Mouse (Mus musculus) cortical plate, adult 2 months (tissue): ENCODE results near the gene Bhlhe41.

ENCODE experiments used
- CTCF ChIP-seq: fragments of 200-500 bp; IDR thresholded peaks from 2 replicates; pipeline ENCODE4 v1.5.1; 2011; ENCODE audit warnings: mild to moderate bottlenecking, control low read depth, low read length; ENCODE audit not compliant: insufficient read depth; ENCODE audit errors: extremely low read depth
- POLR2A ChIP-seq: fragments of 200-500 bp; IDR thresholded peaks from 2 replicates; pipeline ENCODE4 v1.6.1; 2011; ENCODE audit warnings: mild to moderate bottlenecking, low read length, control low read depth; ENCODE audit not compliant: insufficient read depth; ENCODE audit errors: extremely low read depth

DNA sequence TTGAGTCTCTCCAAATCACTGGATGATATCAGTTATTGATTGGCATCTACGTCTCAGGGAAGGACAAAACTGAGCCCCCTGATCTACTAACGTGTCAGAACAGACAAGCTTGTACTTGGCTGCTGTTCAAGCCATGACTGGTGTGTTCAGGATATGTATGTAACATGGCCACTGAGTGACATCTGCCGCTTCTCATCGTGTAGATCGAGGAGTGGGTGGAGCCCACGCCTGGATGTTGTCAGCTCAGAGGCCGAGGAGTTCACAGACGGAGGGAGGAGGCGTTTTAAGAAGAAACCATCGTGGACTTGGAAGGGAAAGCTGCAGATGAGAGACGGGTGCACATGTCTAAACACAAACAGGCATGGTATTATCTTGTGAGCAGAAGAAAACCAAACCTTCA lies 26.6 kb upstream of the Bhlhe41 start:
- no peak for TF ChIP-seq POLR2A
- no peak for TF ChIP-seq CTCF
